Mouse (Mus musculus): ENCODE measurements around the gene Guca1a.

Guca1a gene

DNA sequence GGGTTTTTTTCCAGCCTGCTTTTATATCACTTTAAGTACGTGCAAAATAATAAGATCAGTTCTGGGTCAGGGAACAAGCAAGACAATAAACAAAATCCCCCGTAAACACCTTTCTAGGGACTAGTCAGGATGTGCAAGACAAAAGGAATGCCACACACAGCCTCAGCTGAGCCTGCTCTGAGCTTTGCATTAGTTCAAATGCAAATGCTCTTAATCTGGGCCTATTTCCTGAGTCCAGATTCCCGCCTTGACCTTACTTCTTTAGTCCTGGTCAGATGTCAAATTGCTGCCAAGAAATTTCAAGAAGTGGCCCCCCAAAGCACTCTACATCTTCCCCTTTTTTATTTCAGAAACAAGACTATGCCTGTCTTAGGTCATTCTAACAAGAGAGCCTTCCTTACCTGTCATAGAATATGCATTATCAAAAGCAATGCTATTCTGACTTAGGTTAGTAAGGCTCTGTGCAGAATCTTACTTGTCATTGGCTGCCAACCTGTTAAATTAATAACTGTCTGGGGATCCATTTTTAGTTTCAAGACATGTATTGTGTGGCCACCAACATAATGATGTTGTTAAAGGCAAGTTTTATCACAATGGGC, 50.6 kb downstream of the Guca1a start:
- no peak for DNase-seq (ENCODE audit: extremely low spot score, low spot score)

Measured in neural tube, embryonic 10.5 days (tissue).